Comparison of ENCODE assay signal across 19 mouse cellular contexts in the genomic region with DNA sequence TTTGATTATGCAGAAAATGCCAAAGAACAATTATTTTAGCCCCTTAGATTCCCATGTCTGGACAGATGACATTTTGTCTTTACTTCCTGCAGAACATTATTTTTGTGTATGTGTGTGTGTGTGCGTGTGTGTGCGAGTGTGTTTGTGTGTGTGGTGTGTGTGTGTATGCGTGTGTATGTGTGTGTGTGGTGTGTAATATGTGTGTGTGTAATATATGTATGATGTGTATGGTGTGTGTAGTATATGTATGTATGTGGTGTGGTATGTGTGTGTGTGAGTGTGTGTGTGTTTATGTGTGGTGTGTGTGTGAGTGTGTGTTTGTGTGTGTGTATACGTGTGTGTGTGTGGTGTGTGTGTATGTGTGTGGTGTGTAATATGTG. TPM values are rescaled to one million over a fixed set of nuclear protein-coding genes. Genes with fewer than 3 reads are reported as not detected.
DNase-seq lines count a peak whose midpoint lies in the region; ATAC-seq and TF ChIP-seq lines count a peak whose summit lies in the region.
"Had no signal": no experiment of that assay in that cellular context is flagged by ENCODE, and none has a peak within 500 bp of the region (broad histone marks: within the 10 kb centered on the region; RNA-seq: fewer than 3 reads in every experiment).

No protein-coding gene starts in this region.

- ATAC-seq in forebrain, postnatal 0 days, result no peak
- ATAC-seq in lung, embryonic 14.5 days (ENCODE audit: insufficient read depth), result no peak
- ATAC-seq in forebrain, embryonic 13.5 days, result no peak
- no peak for ATAC-seq in stomach, embryonic 16.5 days (ENCODE audit: insufficient read depth, low FRiP score)
- ATAC-seq: liver, embryonic 12.5 days had no signal

- peaks cover 21% of the 10 kb centered on the region for H3K4me1 ChIP-seq in forebrain, embryonic 10.5 days
- no peaks in the 10 kb centered on the region for H3K4me1 ChIP-seq in forebrain, postnatal 0 days (ENCODE audit: insufficient read depth)
- H3K4me1 ChIP-seq in lung, embryonic 14.5 days (ENCODE audit: insufficient read depth), result no peaks in the 10 kb centered on the region
- H3K4me1 ChIP-seq in forebrain, embryonic 13.5 days, result peaks cover 8% of the 10 kb centered on the region; the same call in 1 of the 2 replicates
- no peaks in the 10 kb centered on the region for H3K4me1 ChIP-seq in stomach, embryonic 16.5 days (ENCODE audit: control insufficient read depth, insufficient read depth, low read length)
- H3K4me1 ChIP-seq: hindbrain, embryonic 15.5 days; neural tube, embryonic 15.5 days had no signal

- no peaks in the 10 kb centered on the region for H3K36me3 ChIP-seq in forebrain, embryonic 10.5 days (replicated peaks)
- H3K36me3 ChIP-seq in forebrain, postnatal 0 days (ENCODE audit: insufficient read depth), result no peaks in the 10 kb centered on the region
- no peaks in the 10 kb centered on the region for H3K36me3 ChIP-seq in lung, embryonic 14.5 days (ENCODE audit: insufficient read depth)
- no peaks in the 10 kb centered on the region for H3K36me3 ChIP-seq in forebrain, embryonic 13.5 days (ENCODE audit: poor library complexity, severe bottlenecking)
- H3K36me3 ChIP-seq in stomach, embryonic 16.5 days (ENCODE audit: control insufficient read depth, insufficient read depth, low read length), result no peaks in the 10 kb centered on the region
- H3K36me3 ChIP-seq: heart, embryonic 10.5 days; hindbrain, embryonic 15.5 days; liver, embryonic 12.5 days; midbrain, embryonic 10.5 days; neural tube, embryonic 15.5 days had no signal

- WGBS in forebrain, embryonic 10.5 days, result 89% methylated on average over 4 of the region's 4 CpGs
- 95% methylated on average over 4 of the region's 4 CpGs for WGBS in forebrain, postnatal 0 days
- WGBS in lung, embryonic 14.5 days, result 84% methylated on average over 4 of the region's 4 CpGs
- WGBS in forebrain, embryonic 13.5 days, result 93% methylated on average over 4 of the region's 4 CpGs
- WGBS in stomach, embryonic 16.5 days, result 83% methylated on average over 4 of the region's 4 CpGs

- H3K27ac ChIP-seq in forebrain, embryonic 10.5 days, result peak overlapping the region; percentile 75; the same call in 1 of the 2 replicates
- no peak overlapping the region for H3K27ac ChIP-seq in forebrain, postnatal 0 days (ENCODE audit: low read depth, low read length)
- peak overlapping the region; percentile 86 for H3K27ac ChIP-seq in lung, embryonic 14.5 days (ENCODE audit: low read depth)
- H3K27ac ChIP-seq in forebrain, embryonic 13.5 days, result peak overlapping the region; percentile 32
- H3K27ac ChIP-seq in stomach, embryonic 16.5 days (ENCODE audit: low read length), result peak overlapping the region; percentile 95
- H3K27ac ChIP-seq: hindbrain, embryonic 15.5 days; liver, embryonic 12.5 days; neural tube, embryonic 15.5 days had no signal

- H3K4me2 ChIP-seq in forebrain, postnatal 0 days (ENCODE audit: low read depth), result no peak overlapping the region
- no peak overlapping the region for H3K4me2 ChIP-seq in lung, embryonic 14.5 days
- H3K4me2 ChIP-seq in forebrain, embryonic 13.5 days, result no peak overlapping the region
- H3K4me2 ChIP-seq in stomach, embryonic 16.5 days (ENCODE audit: low read depth, low read length), result peak overlapping the region; percentile 40; the same call in 1 of the 2 replicates
- H3K4me2 ChIP-seq: hindbrain, embryonic 15.5 days; liver, embryonic 12.5 days; neural tube, embryonic 15.5 days had no signal

- DNase-seq in forebrain, embryonic 10.5 days (ENCODE audit: extremely low spot score, low spot score), result no peak
- DNase-seq in forebrain, postnatal 0 days, result no peak
- DNase-seq in lung, embryonic 14.5 days, result no peak
- no peak for DNase-seq in lung, postnatal 14 days
- no peak for DNase-seq in kidney, adult 8-10 months
- DNase-seq in cerebellum, adult 8-10 months, result no peak
- DNase-seq: cerebellum, adult 18-20 months; gastrocnemius, postnatal 36 days; heart, postnatal 4 days; kidney, adult 11 months; lung, adult 2 months; right cerebral cortex, adult 18-20 months had no signal

- H3K27me3 ChIP-seq in forebrain, embryonic 10.5 days (ENCODE audit: poor library complexity, severe bottlenecking), result no peaks in the 10 kb centered on the region
- no peaks in the 10 kb centered on the region for H3K27me3 ChIP-seq in forebrain, postnatal 0 days (ENCODE audit: insufficient read depth, low read length)
- no peaks in the 10 kb centered on the region for H3K27me3 ChIP-seq in lung, embryonic 14.5 days (ENCODE audit: insufficient read depth, low read length)
- H3K27me3 ChIP-seq in forebrain, embryonic 13.5 days, result no peaks in the 10 kb centered on the region
- no peaks in the 10 kb centered on the region for H3K27me3 ChIP-seq in stomach, embryonic 16.5 days (ENCODE audit: control insufficient read depth, insufficient read depth, low read length)
- H3K27me3 ChIP-seq: hindbrain, embryonic 15.5 days; neural tube, embryonic 15.5 days had no signal

- no peak overlapping the region for H3K9ac ChIP-seq in forebrain, postnatal 0 days
- H3K9ac ChIP-seq in lung, embryonic 14.5 days, result no peak overlapping the region
- H3K9ac ChIP-seq in forebrain, embryonic 13.5 days, result no peak overlapping the region
- no peak overlapping the region for H3K9ac ChIP-seq in stomach, embryonic 16.5 days (ENCODE audit: low read length)
- H3K9ac ChIP-seq: hindbrain, embryonic 15.5 days; liver, embryonic 12.5 days; neural tube, embryonic 15.5 days had no signal

- no peak for TF ChIP-seq CTCF in forebrain, postnatal 0 days (IDR thresholded peaks at IDR 0.05; ENCODE audit: low read depth)
- TF ChIP-seq CTCF in lung, embryonic 14.5 days (IDR thresholded peaks at IDR 0.05; ENCODE audit: low read depth), result no peak

- no peak overlapping the region for H3K4me3 ChIP-seq in forebrain, embryonic 10.5 days
- H3K4me3 ChIP-seq in forebrain, postnatal 0 days (ENCODE audit: low read depth, low read length), result no peak overlapping the region
- H3K4me3 ChIP-seq in lung, embryonic 14.5 days (ENCODE audit: low read depth, low read length), result no peak overlapping the region
- no peak overlapping the region for H3K4me3 ChIP-seq in forebrain, embryonic 13.5 days
- H3K4me3 ChIP-seq in stomach, embryonic 16.5 days (replicated peaks; ENCODE audit: low read length), result no peak overlapping the region
- H3K4me3 ChIP-seq: heart, embryonic 10.5 days; hindbrain, embryonic 15.5 days; liver, embryonic 12.5 days; midbrain, embryonic 10.5 days; neural tube, embryonic 15.5 days had no signal

- no peaks in the 10 kb centered on the region; the same call in 1 of the 2 replicates for H3K9me3 ChIP-seq in forebrain, embryonic 10.5 days
- H3K9me3 ChIP-seq in forebrain, postnatal 0 days (ENCODE audit: low read length), result no peaks in the 10 kb centered on the region
- H3K9me3 ChIP-seq in lung, embryonic 14.5 days (ENCODE audit: low read depth, low read length), result no peaks in the 10 kb centered on the region
- no peaks in the 10 kb centered on the region for H3K9me3 ChIP-seq in forebrain, embryonic 13.5 days (replicated peaks)
- H3K9me3 ChIP-seq in stomach, embryonic 16.5 days (replicated peaks; ENCODE audit: control insufficient read depth, low read length), result no peaks in the 10 kb centered on the region
- H3K9me3 ChIP-seq: heart, embryonic 10.5 days; liver, embryonic 12.5 days; midbrain, embryonic 10.5 days; neural tube, embryonic 15.5 days had no signal

RNA-seq across cellular contexts. Expression of a gene that starts 45.2 kb away (rescaled TPM):
- 64.4 and 65.9 TPM in 2 replicates for polyA plus RNA-seq in forebrain, embryonic 10.5 days (2016; fragmentation: Nextera tagmentation; extraction: Ambion mirVana)
- 53.3 and 64.9 TPM in 2 replicates for total RNA-seq in forebrain, postnatal 0 days (2014; rRNA removed)
- polyA plus RNA-seq in forebrain, postnatal 0 days (2015; fragmentation: Nextera tagmentation; extraction: Ambion mirVana), result 75.0 and 84.9 TPM in 2 replicates
- 59.6 and 63.2 TPM in 2 replicates for polyA plus RNA-seq in lung, embryonic 14.5 days (2014; fragmentation: Nextera tagmentation; extraction: Ambion mirVana)
- 74.8 and 79.1 TPM in 2 replicates for polyA plus RNA-seq in forebrain, embryonic 13.5 days (2015; fragmentation: Nextera tagmentation; extraction: Ambion mirVana)
- polyA plus RNA-seq in stomach, embryonic 16.5 days (2015; fragmentation: Nextera tagmentation; extraction: Ambion mirVana), result 69.6 and 71.9 TPM in 2 replicates

RNA-seq across cellular contexts. Expression of a gene that starts 52.5 kb away (rescaled TPM):
- 278 and 295 TPM in 2 replicates for polyA plus RNA-seq in forebrain, embryonic 10.5 days (2016; fragmentation: Nextera tagmentation; extraction: Ambion mirVana)
- total RNA-seq in forebrain, postnatal 0 days (2014; rRNA removed), result 93.3 and 95.4 TPM in 2 replicates
- polyA plus RNA-seq in forebrain, postnatal 0 days (2015; fragmentation: Nextera tagmentation; extraction: Ambion mirVana), result 180 and 225 TPM in 2 replicates
- 341 and 344 TPM in 2 replicates for polyA plus RNA-seq in lung, embryonic 14.5 days (2014; fragmentation: Nextera tagmentation; extraction: Ambion mirVana)
- 474 and 488 TPM in 2 replicates for polyA plus RNA-seq in forebrain, embryonic 13.5 days (2015; fragmentation: Nextera tagmentation; extraction: Ambion mirVana)
- polyA plus RNA-seq in stomach, embryonic 16.5 days (2015; fragmentation: Nextera tagmentation; extraction: Ambion mirVana), result 511 and 534 TPM in 2 replicates
